Mouse (Mus musculus) MEL (cell line): ENCODE measurements around the gene Eif2b1.
"Not testable (repeated sequence)": the region's sequence is repeated elsewhere in the genome, so short reads cannot be mapped to it uniquely, and the experiment has no call there.

Source experiments
- CTCF ChIP-seq, 3 experiments: IDR thresholded peaks in 2 of 3; conservative IDR thresholded peaks in 1 of 3; 2 replicates each; pipeline ENCODE4 v1.5.1; 2011 to 2012; ENCODE audit warnings: low read length in 3 of 3, low read depth in 2 of 3, mild to moderate bottlenecking in 2 of 3, improper control_type of control experiment in 1 of 3, inconsistent platforms in 1 of 3, mixed read lengths in 1 of 3, moderate library complexity in 1 of 3; ENCODE audit not compliant: control insufficient read depth in 1 of 3, insufficient read depth in 1 of 3, poor library complexity in 1 of 3, severe bottlenecking in 1 of 3
- HCFC1 ChIP-seq: IDR thresholded peaks from 2 replicates; pipeline ENCODE4 v1.6.1; 2012; ENCODE audit warnings: low read depth, mild to moderate bottlenecking, inconsistent platforms, low read length, improper control_type of control experiment, moderate library complexity
- POLR2AphosphoS2 ChIP-seq: IDR thresholded peaks from 2 replicates; pipeline ENCODE4 v1.6.1; 2011; ENCODE audit warnings: low read length, improper control_type of control experiment
- POLR2AphosphoS5 ChIP-seq: IDR thresholded peaks from 2 replicates; pipeline ENCODE4 v1.6.1; 2012; ENCODE audit warnings: low read depth, borderline replicate concordance, mild to moderate bottlenecking, inconsistent platforms, low read length, moderate library complexity, mixed read lengths

DNA sequence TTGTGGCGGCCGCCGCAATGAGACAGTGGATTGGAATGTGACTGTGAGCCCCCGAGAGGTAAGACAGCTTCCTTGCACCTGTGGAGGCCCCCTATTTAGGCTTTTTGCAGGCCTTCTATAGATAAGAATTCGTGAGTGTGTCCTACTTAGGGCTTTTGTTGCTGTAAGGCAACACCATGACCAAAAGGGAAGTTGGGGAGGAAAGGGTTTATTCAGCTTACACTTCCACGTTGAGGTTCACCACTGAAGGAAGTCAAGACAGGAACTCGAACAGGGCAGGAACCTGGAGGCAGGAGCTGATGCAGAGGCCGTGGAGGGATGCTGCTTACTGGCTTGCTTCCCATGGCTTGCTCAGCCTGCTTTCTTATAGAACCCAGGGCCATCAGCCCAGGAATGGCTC is 20.8 kb upstream of the Eif2b1 start:
- TF ChIP-seq POLR2AphosphoS2; POLR2AphosphoS5; HCFC1; CTCF (IDR thresholded peaks at IDR 0.05 in 2 of 3, conservative IDR thresholded peaks at IDR 0.05 in 1 of 3; ENCODE audit: control insufficient read depth in 1 of 3, insufficient read depth in 1 of 3, low read depth in 2 of 3, low read length in 3 of 3, poor library complexity in 1 of 3, severe bottlenecking in 1 of 3): not testable (repeated sequence)
